Mouse (Mus musculus) G1E (cell line): ENCODE results near the gene Smox.

Source experiments
- CTCF ChIP-seq: IDR thresholded peaks from 2 replicates; pipeline ENCODE4 v1.5.1; 2012; ENCODE audit warnings: low read depth, low read length, inconsistent platforms, mixed read lengths
- GATA1 ChIP-seq: IDR thresholded peaks from 2 replicates; pipeline ENCODE4 v1.6.1; 2012; ENCODE audit warnings: borderline replicate concordance, low read length, inconsistent platforms, mixed read lengths
- POLR2AphosphoS5 ChIP-seq: IDR thresholded peaks from 2 replicates; pipeline ENCODE4 v1.6.1; 2012; ENCODE audit warnings: low read depth, low read length, inconsistent platforms; ENCODE audit not compliant: insufficient replicate concordance
- TAL1 ChIP-seq: conservative IDR thresholded peaks from 2 replicates; pipeline ENCODE4 v1.6.1; 2012; ENCODE audit warnings: low read depth, low read length, inconsistent platforms, mixed read lengths

GRCm38 (mm10) chr2:131510531-131510930 is 19.2 kb downstream of the Smox start:
- no peak for TF ChIP-seq CTCF
- TF ChIP-seq TAL1, result no peak
- no peak for TF ChIP-seq POLR2AphosphoS5
- TF ChIP-seq GATA1, result no peak
